Mouse (Mus musculus) stomach, embryonic 16.5 days (tissue): Measurements from ENCODE around the gene Olfr378. TPM values are rescaled to one million over a fixed set of nuclear protein-coding genes. Genes with fewer than 3 reads are reported as not detected.

Experiments used
- ATAC-seq: fragments of 200-750 bp; cut with Nextera tagmentation; 2 replicates; pipeline ENCODE4 v1.8.0; 2017; ENCODE audit warnings: moderate number of reproducible peaks, moderate TSS enrichment; ENCODE audit not compliant: insufficient read depth, low FRiP score
- H3K27ac ChIP-seq: fragments of 300-500 bp; sonication (generic); 2 replicates; pipeline ENCODE4 v1.5.1; 2014; ENCODE audit warnings: low read length
- H3K27me3 ChIP-seq: fragments of 300-500 bp; sonication (generic); 2 replicates; pipeline ENCODE4 v1.6.1; 2014; ENCODE audit warnings: low read length, control low read depth, mixed read lengths; ENCODE audit not compliant: control insufficient read depth, insufficient read depth
- H3K36me3 ChIP-seq: fragments of 300-500 bp; sonication (generic); 2 replicates; pipeline ENCODE4 v1.6.1; 2014; ENCODE audit warnings: low read length; ENCODE audit not compliant: control insufficient read depth, insufficient read depth
- H3K4me1 ChIP-seq: fragments of 300-500 bp; sonication (generic); 2 replicates; pipeline ENCODE4 v1.6.1; 2014; ENCODE audit warnings: low read length, control low read depth, mixed read lengths; ENCODE audit not compliant: control insufficient read depth, insufficient read depth
- H3K4me2 ChIP-seq: fragments of 300-500 bp; sonication (generic); 2 replicates; pipeline ENCODE4 v1.6.1; 2014; ENCODE audit warnings: low read depth, low read length, mixed read lengths
- H3K4me3 ChIP-seq: fragments of 300-500 bp; sonication (generic); replicated peaks from 2 replicates; pipeline ENCODE4 v1.5.1; 2014; ENCODE audit warnings: mild to moderate bottlenecking, low read length
- H3K9ac ChIP-seq: fragments of 300-500 bp; sonication (generic); 2 replicates; pipeline ENCODE4 v1.6.1; 2014; ENCODE audit warnings: low read length
- H3K9me3 ChIP-seq: fragments of 300-500 bp; sonication (generic); replicated peaks from 2 replicates; pipeline ENCODE4 v1.6.1; 2016; ENCODE audit warnings: low read length, control low read depth; ENCODE audit not compliant: control insufficient read depth
- whole genome bisulfite sequencing: fragments of 180-500 bp; shearing (Covaris S2); extraction: QIAGEN DNeasy Blood & Tissue Kit; methylation state at CpG from one replicate; pipeline ENCODE4 v1.1.7; 2014; 5-methylcytosine and 5-hydroxymethylcytosine counted together
- polyA plus RNA-seq: library from polyadenylated mRNA; unstranded; fragments of >200 nt; fragmentation: Nextera tagmentation; extraction: Ambion mirVana; gene quantifications from 2 replicates; pipeline ENCODE4 v1.2.1, GENCODE M21; 2015

Olfr378 gene
- polyA plus RNA-seq, result not detected in 2 replicates

DNA sequence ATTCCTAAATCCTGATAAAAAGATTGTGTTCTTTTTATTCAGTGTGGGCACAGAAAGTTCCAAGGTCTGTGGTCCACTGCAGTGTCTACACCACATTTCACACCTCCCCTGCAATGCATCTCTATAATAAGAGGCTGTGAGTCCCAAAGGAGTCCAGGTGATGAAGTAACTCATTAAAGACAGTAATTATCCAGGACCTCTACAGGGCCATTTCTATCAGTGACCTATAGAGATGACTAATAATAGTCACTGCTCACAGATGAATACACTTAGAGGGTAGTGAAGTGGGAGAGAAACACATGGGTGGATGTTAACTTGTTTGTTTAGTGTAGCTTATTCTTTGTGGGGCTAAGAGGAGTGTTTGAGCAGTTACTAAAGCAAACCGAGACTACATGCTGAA is at the start of gene Olfr378:
Olfr378 (minus strand) TSS at position 101 of the 400 bp plus-strand sequence.
- Histone ChIP-seq H3K4me1 (no peaks in the 10 kb centered on the region), H3K4me2 (no peak within 1 kb of the TSS), H3K9ac (no peak within 1 kb of the TSS), H3K27me3 (no peaks in the 10 kb centered on the region), H3K4me3 (no peak within 1 kb of the TSS), H3K27ac (no peak within 1 kb of the TSS), H3K36me3 (no peaks in the 10 kb centered on the region), H3K9me3 (no peaks in the 10 kb centered on the region)
- 82% methylated on average over 1 of the region's 1 CpGs for WGBS
- no peak for ATAC-seq

DNA sequence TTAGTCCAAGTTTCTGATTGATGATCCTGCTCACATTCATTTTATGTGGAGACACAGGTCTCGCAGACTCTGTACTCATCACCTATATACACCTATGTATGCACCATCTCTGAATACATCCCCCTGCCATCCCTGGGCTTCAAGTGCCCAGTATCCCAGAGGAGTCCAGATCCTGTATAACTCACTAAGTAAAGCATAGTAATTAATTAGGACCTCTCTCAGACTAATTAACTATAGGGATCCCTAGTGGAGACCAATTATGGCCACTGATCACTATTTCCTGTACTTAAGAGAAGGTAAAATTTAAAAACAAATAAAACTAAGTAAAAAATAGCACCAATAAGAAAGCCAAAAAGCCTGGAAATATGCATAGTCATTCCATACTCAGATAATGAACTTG is 29.1 kb upstream of the Olfr378 start, which contains the start of gene Olfr380:
Olfr380 (minus strand) TSS at position 101 of the 400 bp plus-strand sequence.
- WGBS, result 71% methylated on average over 1 of the region's 1 CpGs
- no peak for ATAC-seq

GRCm38 (mm10) chr11:73399514-73399913 is 28.8 kb downstream of the Olfr378 start, which contains the start of gene Olfr1:
Olfr1 (minus strand) TSS chr11:73399614.
- Histone ChIP-seq H3K4me2 (no peak within 1 kb of the TSS), H3K9ac (no peak within 1 kb of the TSS), H3K27ac (no peak within 1 kb of the TSS), H3K4me1 (no peaks in the 10 kb centered on the region), H3K27me3 (no peaks in the 10 kb centered on the region), H3K36me3 (no peaks in the 10 kb centered on the region), H3K9me3 (no peaks in the 10 kb centered on the region), H3K4me3 (no peak within 1 kb of the TSS)
- ATAC-seq, result no peak

More for the DNA sequence above, 29.1 kb upstream of the Olfr378 start, which contains the start of gene Olfr380:
- Histone ChIP-seq H3K27me3 (no peaks in the 10 kb centered on the region), H3K4me1 (no peaks in the 10 kb centered on the region), H3K9ac (no peak within 1 kb of the TSS), H3K27ac (no peak within 1 kb of the TSS), H3K9me3 (no peaks in the 10 kb centered on the region), H3K36me3 (no peaks in the 10 kb centered on the region), H3K4me3 (no peak within 1 kb of the TSS), H3K4me2 (no peak within 1 kb of the TSS)

GRCm38 (mm10) chr11:73395374-73395773 is 32.9 kb downstream of the Olfr378 start:
- Histone ChIP-seq H3K4me2 (no peak overlapping the region), H3K9me3 (no peaks in the 10 kb centered on the region), H3K27ac (no peak overlapping the region), H3K9ac (no peak overlapping the region), H3K27me3 (no peaks in the 10 kb centered on the region), H3K36me3 (no peaks in the 10 kb centered on the region), H3K4me1 (no peaks in the 10 kb centered on the region), H3K4me3 (no peak overlapping the region)
- 68% methylated on average over 4 of the region's 4 CpGs for WGBS
- no peak for ATAC-seq

Other genes with a start within 250 kb of the Olfr378 start
- gene Ctns, start 229.4 kb downstream of the Olfr378 start, polyA plus RNA-seq, result 18.3 and 19.6 TPM in 2 replicates
- gene Shpk, start 229.0 kb downstream of the Olfr378 start, polyA plus RNA-seq, result 3.3 and 4.0 TPM in 2 replicates
- not detected in 2 replicates for gene Trpv1, start 194.2 kb downstream of the Olfr378 start, polyA plus RNA-seq
- 0.40 and 0.47 TPM in 2 replicates for gene Trpv3, start 161.1 kb downstream of the Olfr378 start, polyA plus RNA-seq
- gene Aspa, start 98.9 kb downstream of the Olfr378 start, polyA plus RNA-seq, result 4.2 and 4.5 TPM in 2 replicates
- gene Gm49340, start 98.7 kb downstream of the Olfr378 start, polyA plus RNA-seq, result not detected in 2 replicates
- gene Spata22, start 98.7 kb downstream of the Olfr378 start, polyA plus RNA-seq, result 0.27 TPM in 1 of 2 replicates, not detected in the other
- gene Olfr20, start 77.7 kb downstream of the Olfr378 start, polyA plus RNA-seq, result not detected in 2 replicates
- not detected in 2 replicates for gene Olfr376, start 57.2 kb downstream of the Olfr378 start, polyA plus RNA-seq
- gene Olfr1, start 28.9 kb downstream of the Olfr378 start, polyA plus RNA-seq, result not detected in 2 replicates
- gene Olfr380, start 29.0 kb upstream of the Olfr378 start, polyA plus RNA-seq, result not detected in 2 replicates
- not detected in 2 replicates for gene Olfr381, start 63.1 kb upstream of the Olfr378 start, polyA plus RNA-seq
- not detected in 2 replicates for gene Olfr382, start 88.7 kb upstream of the Olfr378 start, polyA plus RNA-seq
- gene Olfr385, start 164.5 kb upstream of the Olfr378 start, polyA plus RNA-seq, result not detected in 2 replicates
- not detected in 2 replicates for gene Olfr384, start 170.1 kb upstream of the Olfr378 start, polyA plus RNA-seq